Mouse (Mus musculus) G1E (cell line): Measurements from ENCODE around the gene Clca3b. TPM values are rescaled to one million over a fixed set of nuclear protein-coding genes. Genes with fewer than 3 reads are reported as not detected.

Source experiments
- ATAC-seq: 2 replicates; pipeline ENCODE4 v1.8.0; 2016; ENCODE audit warnings: mild to moderate bottlenecking; ENCODE audit not compliant: insufficient number of reproducible peaks, poor library complexity, low FRiP score, severe bottlenecking; ENCODE audit errors: extremely low read depth
- DNase-seq: peaks from one replicate; pipeline ENCODE4 v3.0.0; 2012; ENCODE audit warnings: low spot score
- H3K27me3 ChIP-seq: 2 replicates; pipeline ENCODE4 v1.6.1; 2012; ENCODE audit warnings: mild to moderate bottlenecking, low read length, inconsistent platforms; ENCODE audit not compliant: insufficient read depth
- H3K36me3 ChIP-seq: replicated peaks from 2 replicates; pipeline ENCODE3; 2012; ENCODE audit warnings: mild to moderate bottlenecking, inconsistent platforms
- H3K4me1 ChIP-seq: 2 replicates; pipeline ENCODE4 v1.6.1; 2012; ENCODE audit warnings: low read depth, low read length, inconsistent platforms, mixed read lengths; ENCODE audit not compliant: insufficient read depth
- H3K4me3 ChIP-seq: 2 replicates; pipeline ENCODE4 v1.5.1; 2012; ENCODE audit warnings: low read depth, mild to moderate bottlenecking, inconsistent platforms, low read length, moderate library complexity, mixed read lengths
- H3K9me3 ChIP-seq: replicated peaks from 2 replicates; pipeline ENCODE4 v1.6.1; 2012; ENCODE audit warnings: inconsistent platforms
- CTCF ChIP-seq: IDR thresholded peaks from 2 replicates; pipeline ENCODE4 v1.5.1; 2012; ENCODE audit warnings: low read depth, low read length, inconsistent platforms, mixed read lengths
- GATA1 ChIP-seq: IDR thresholded peaks from 2 replicates; pipeline ENCODE4 v1.6.1; 2012; ENCODE audit warnings: borderline replicate concordance, low read length, inconsistent platforms, mixed read lengths
- POLR2AphosphoS5 ChIP-seq: IDR thresholded peaks from 2 replicates; pipeline ENCODE4 v1.6.1; 2012; ENCODE audit warnings: low read depth, low read length, inconsistent platforms; ENCODE audit not compliant: insufficient replicate concordance
- TAL1 ChIP-seq: conservative IDR thresholded peaks from 2 replicates; pipeline ENCODE4 v1.6.1; 2012; ENCODE audit warnings: low read depth, low read length, inconsistent platforms, mixed read lengths
- polyA plus RNA-seq: library from polyadenylated mRNA; stranded (reverse); fragments of >175 nt; gene quantifications from 2 replicates; pipeline ENCODE4 v1.2.3, GENCODE M21; 2012
- total RNA-seq, 2 experiments: library from RNA; stranded (forward) in 1 of 2; stranded (reverse) in 1 of 2; fragments of 200-1000 nt in 1 of 2; fragments of >200 nt in 1 of 2; fragmentation: Nextera tagmentation in 1 of 2; gene quantifications; 2 replicates each; pipeline ENCODE4 v1.2.3; 2014 to 2017

Gene Clca3b
- total and polyA plus RNA-seq, 3 experiments, result 0.05 TPM; not detected in 2

GRCm38 (mm10) chr3:144801861-144802260 lies 47.3 kb downstream of the Clca3b start:
- H3K4me1 ChIP-seq, result peaks cover 2% of the 10 kb centered on the region; the same call in 1 of the 2 replicates
- H3K27me3 ChIP-seq, result no peaks in the 10 kb centered on the region
- TF ChIP-seq CTCF (peak; percentile 33; the same call in 1 of the 2 replicates), GATA1 (no peak)
- no peak for DNase-seq
- H3K9me3 ChIP-seq, result no peaks in the 10 kb centered on the region
- no peak overlapping the region for H3K4me3 ChIP-seq
- peak; percentile 70 for ATAC-seq
- no peaks in the 10 kb centered on the region for H3K36me3 ChIP-seq

- DNase-seq (no peak), ATAC-seq (peak; percentile 70)
- peaks cover 38% of the 10 kb centered on the region for H3K4me1 ChIP-seq
- no peaks in the 10 kb centered on the region for H3K36me3 ChIP-seq
- H3K27me3 ChIP-seq, result no peaks in the 10 kb centered on the region
- 0 out of 2 replicates have a peak, but pooled peaks have one; percentile 9 for TF ChIP-seq TAL1
- TF ChIP-seq POLR2AphosphoS5, result no peak
- H3K4me3 ChIP-seq, result peak overlapping the region; percentile 27; the same call in 1 of the 2 replicates
- no peaks in the 10 kb centered on the region for H3K9me3 ChIP-seq
Measured at GRCm38 (mm10) chr3:144785181-144786148, 63.7 kb downstream of the Clca3b start.

Other genes starting within 250 kb of the Clca3b start
- 337 and 350 TPM in 2 replicates for gene Sh3glb1, start 129.0 kb downstream of the Clca3b start, total RNA-seq (2014; fragmentation: Nextera tagmentation)
- 73.7 and 79.8 TPM in 2 replicates for gene Sh3glb1, start 129.0 kb downstream of the Clca3b start, total RNA-seq (2017)
- 42.4 and 51.0 TPM in 2 replicates for gene Sh3glb1, start 129.0 kb downstream of the Clca3b start, polyA plus RNA-seq
- gene Clca3a1, start 88.4 kb downstream of the Clca3b start, total RNA-seq (2014; fragmentation: Nextera tagmentation), result 61.1 and 62.3 TPM in 2 replicates
- 19.8 and 21.0 TPM in 2 replicates for gene Clca3a1, start 88.4 kb downstream of the Clca3b start, total RNA-seq (2017)
- gene Clca3a1, start 88.4 kb downstream of the Clca3b start, polyA plus RNA-seq, result 1.2 and 1.8 TPM in 2 replicates
- gene Clca3a2, start 29.9 kb downstream of the Clca3b start, total RNA-seq (2014; fragmentation: Nextera tagmentation), result 1.7 TPM in 1 of 2 replicates, not detected in the other
- 0.05 and 0.41 TPM in 2 replicates for gene Clca3a2, start 29.9 kb downstream of the Clca3b start, total RNA-seq (2017)
- not detected in 2 replicates for gene Clca3a2, start 29.9 kb downstream of the Clca3b start, polyA plus RNA-seq
- not detected in 2 replicates for gene Clca4b, start 83.2 kb upstream of the Clca3b start, total RNA-seq (2014; fragmentation: Nextera tagmentation)
- gene Clca4b, start 83.2 kb upstream of the Clca3b start, total RNA-seq (2017), result 0.06 TPM in 1 of 2 replicates, not detected in the other
- gene Clca4b, start 83.2 kb upstream of the Clca3b start, polyA plus RNA-seq, result not detected in 2 replicates
- gene Clca4a, start 125.7 kb upstream of the Clca3b start, total RNA-seq (2014; fragmentation: Nextera tagmentation), result not detected in 2 replicates
- gene Clca4a, start 125.7 kb upstream of the Clca3b start, total RNA-seq (2017), result not detected in 2 replicates
- not detected in 2 replicates for gene Clca4a, start 125.7 kb upstream of the Clca3b start, polyA plus RNA-seq
- 4.6 TPM in 1 of 2 replicates, not detected in the other for gene Clca1, start 183.4 kb upstream of the Clca3b start, total RNA-seq (2014; fragmentation: Nextera tagmentation)
- 0.27 TPM in 1 of 2 replicates, not detected in the other for gene Clca1, start 183.4 kb upstream of the Clca3b start, total RNA-seq (2017)
- gene Clca1, start 183.4 kb upstream of the Clca3b start, polyA plus RNA-seq, result not detected in 2 replicates